Comparison of ENCODE assay signal across 8 mouse cellular contexts in the genomic region with DNA sequence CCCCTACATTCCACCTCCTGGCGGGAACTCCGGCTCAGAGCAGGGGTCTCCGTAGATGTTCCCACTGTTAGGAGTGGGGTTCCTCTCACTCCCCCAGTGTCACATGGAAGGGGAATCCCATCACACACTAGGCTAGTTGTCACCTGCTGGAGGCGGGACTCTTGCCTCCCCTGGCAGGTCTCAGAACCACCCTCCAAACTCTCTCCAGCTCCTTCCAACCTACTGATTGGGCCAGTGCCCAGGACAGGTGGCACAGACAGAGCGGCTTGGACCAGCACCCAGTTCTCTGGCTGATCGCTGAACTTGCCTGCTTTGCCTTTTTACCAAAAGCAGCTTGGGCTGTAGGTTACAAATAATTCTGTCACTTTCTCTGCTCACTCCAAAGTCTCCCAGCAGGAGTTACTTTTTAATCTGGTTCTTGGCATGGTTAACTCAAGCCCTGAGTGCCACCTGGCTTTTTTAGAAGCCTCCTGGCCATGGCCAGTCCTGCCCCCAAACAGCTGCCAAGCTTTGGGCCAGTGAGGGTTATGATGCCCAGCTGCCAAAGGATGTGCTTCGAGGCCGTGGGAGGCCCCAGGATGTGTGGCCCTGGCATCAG. TPM values are rescaled to one million over a fixed set of nuclear protein-coding genes. Genes with fewer than 3 reads are reported as not detected.
DNase-seq lines count a peak whose midpoint lies in the region; ATAC-seq lines count a peak whose summit lies in the region.

No protein-coding gene starts in this region.

- DNase-seq in right cerebral cortex, adult 18-20 months, result peak; percentile 25
- DNase-seq in right cerebral cortex, postnatal 14 days, result no peak
- DNase-seq in embryonic facial prominence, embryonic 10.5 days (ENCODE audit: low spot score), result no peak
- no peak for DNase-seq in liver, embryonic 11.5 days (ENCODE audit: low spot score)
- DNase-seq in frontal cortex, postnatal 10 days (ENCODE audit: low spot score in 2 of 2), result no peak
- no peak for DNase-seq in spleen, postnatal 14 days (ENCODE audit: low spot score in 2 of 2)

- H3K27ac ChIP-seq in embryonic facial prominence, embryonic 10.5 days (replicated peaks), result peak overlapping the region; percentile 85
- H3K27ac ChIP-seq in liver, embryonic 11.5 days (ENCODE audit: low read depth, low read length), result no peak overlapping the region
- H3K27ac ChIP-seq in neural tube, embryonic 14.5 days (ENCODE audit: low read depth, low read length), result no peak overlapping the region

- peak overlapping the region; percentile 82 for H3K4me2 ChIP-seq in liver, embryonic 11.5 days
- peak overlapping the region; percentile 75 for H3K4me2 ChIP-seq in neural tube, embryonic 14.5 days (ENCODE audit: low read depth, low read length)

- peak; percentile 26 for ATAC-seq in inflammation-experienced regulatory T-cells, adult 6 months
- ATAC-seq in liver, embryonic 11.5 days (replicated peaks; ENCODE audit: low FRiP score), result 0 out of 2 replicates have a peak, but pooled peaks have one; percentile 11
- ATAC-seq in neural tube, embryonic 14.5 days (ENCODE audit: low read depth), result peak; percentile 68

- H3K9me3 ChIP-seq in embryonic facial prominence, embryonic 10.5 days, result no peaks in the 10 kb centered on the region
- H3K9me3 ChIP-seq in liver, embryonic 11.5 days (ENCODE audit: control insufficient read depth, low read length), result no peaks in the 10 kb centered on the region
- no peaks in the 10 kb centered on the region for H3K9me3 ChIP-seq in neural tube, embryonic 14.5 days (ENCODE audit: control insufficient read depth, low read length)

- H3K27me3 ChIP-seq in embryonic facial prominence, embryonic 10.5 days (replicated peaks; ENCODE audit: low read depth, poor library complexity, severe bottlenecking), result peaks cover 53% of the 10 kb centered on the region
- H3K27me3 ChIP-seq in liver, embryonic 11.5 days (replicated peaks; ENCODE audit: control insufficient read depth, insufficient read depth, low read length), result peaks cover 26% of the 10 kb centered on the region
- no peaks in the 10 kb centered on the region for H3K27me3 ChIP-seq in neural tube, embryonic 14.5 days (ENCODE audit: control insufficient read depth, insufficient read depth, low read length)

- no peaks in the 10 kb centered on the region for H3K36me3 ChIP-seq in embryonic facial prominence, embryonic 10.5 days (replicated peaks)
- no peaks in the 10 kb centered on the region for H3K36me3 ChIP-seq in liver, embryonic 11.5 days (ENCODE audit: control insufficient read depth, insufficient read depth, low read length)
- H3K36me3 ChIP-seq in neural tube, embryonic 14.5 days (ENCODE audit: control insufficient read depth, insufficient read depth, low read length), result no peaks in the 10 kb centered on the region

- peak overlapping the region; percentile 68 for H3K4me3 ChIP-seq in embryonic facial prominence, embryonic 10.5 days
- H3K4me3 ChIP-seq in liver, embryonic 11.5 days (ENCODE audit: low read depth, low read length), result peak overlapping the region; percentile 53
- peak overlapping the region; percentile 52 for H3K4me3 ChIP-seq in neural tube, embryonic 14.5 days (ENCODE audit: low read depth, low read length)

- no peak overlapping the region; the same call in 1 of the 2 replicates for H3K9ac ChIP-seq in liver, embryonic 11.5 days (ENCODE audit: low read depth, low read length)
- H3K9ac ChIP-seq in neural tube, embryonic 14.5 days (replicated peaks; ENCODE audit: low read depth, low read length), result peak overlapping the region; percentile 68

- WGBS in embryonic facial prominence, embryonic 10.5 days, result 27% methylated on average over 8 of the region's 8 CpGs
- WGBS in liver, embryonic 11.5 days, result 31% methylated on average over 8 of the region's 8 CpGs
- 17% methylated on average over 8 of the region's 8 CpGs for WGBS in neural tube, embryonic 14.5 days

- peaks cover 62% of the 10 kb centered on the region for H3K4me1 ChIP-seq in embryonic facial prominence, embryonic 10.5 days
- H3K4me1 ChIP-seq in liver, embryonic 11.5 days (replicated peaks; ENCODE audit: control insufficient read depth, insufficient read depth, low read length), result peaks cover 5% of the 10 kb centered on the region
- peaks cover 6% of the 10 kb centered on the region; the same call in 1 of the 2 replicates for H3K4me1 ChIP-seq in neural tube, embryonic 14.5 days (ENCODE audit: control insufficient read depth, insufficient read depth, low read length)

RNA-seq across cellular contexts. Expression of gene Mcf2l, which starts 0.7 kb away (rescaled TPM):
- 15.8 and 17.4 TPM in 2 replicates for polyA plus RNA-seq in embryonic facial prominence, embryonic 10.5 days (2016; fragmentation: Nextera tagmentation; extraction: Ambion mirVana)
- under 1 TPM in 1 of 3 experiments, not detected in 2; 0.51 TPM for polyA plus RNA-seq in inflammation-experienced regulatory T-cells, adult 6 months (2017; shearing (Covaris generic))
- polyA plus RNA-seq in liver, embryonic 11.5 days (2014; fragmentation: Nextera tagmentation; extraction: Ambion mirVana), result 3.4 and 4.3 TPM in 2 replicates
- polyA plus RNA-seq in neural tube, embryonic 14.5 days (2014; fragmentation: Nextera tagmentation; extraction: Ambion mirVana), result 140 and 147 TPM in 2 replicates

Comparison
In these comparisons a context has a peak if more than half of its experiments do, and no peak if none do; other contexts are left out.
1. ATAC-seq: peak in every context shown above with its lines; median percentile 68 in neural tube, embryonic 14.5 days; 26 in inflammation-experienced regulatory T-cells, adult 6 months; 11 in liver, embryonic 11.5 days.